Mouse (Mus musculus): ENCODE measurements around the gene Ssh1.

DNA sequence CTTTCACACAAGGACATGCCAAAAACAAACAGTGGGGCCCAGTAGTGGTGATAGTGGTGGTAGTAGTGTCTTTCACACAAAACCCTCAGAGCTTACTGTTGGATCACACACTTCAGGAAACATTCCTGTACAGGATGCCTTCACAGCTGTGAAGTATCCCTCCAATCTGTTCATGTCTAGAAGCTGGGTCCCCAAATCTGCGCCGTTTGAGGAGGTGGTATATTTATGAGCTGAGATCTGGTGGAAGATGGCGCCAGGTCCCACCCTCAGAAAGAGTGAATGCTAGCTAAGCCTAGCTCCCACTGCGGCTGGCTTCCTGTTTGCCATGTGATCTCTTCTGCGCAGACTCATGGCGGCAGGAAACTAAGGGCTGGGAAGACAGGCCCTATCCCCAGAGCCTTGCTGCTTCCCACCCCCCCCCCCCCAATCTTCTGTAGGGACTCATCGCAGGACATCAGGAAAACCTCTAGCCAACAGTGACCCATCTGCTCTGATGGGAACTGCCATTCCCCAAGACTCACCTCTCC is 28.0 kb downstream of the Ssh1 start:
- no peak for TF ChIP-seq SMC3 (IDR thresholded peaks at IDR 0.05; ENCODE audit: low read depth, low read length)
- no peak for TF ChIP-seq POLR2A (IDR thresholded peaks at IDR 0.05; ENCODE audit: low read depth, low read length)

All from CH12.LX (cell line).